Mouse (Mus musculus) liver, postnatal 0 days (tissue): Measurements from ENCODE around the gene Gnl1. TPM values are rescaled to one million over a fixed set of nuclear protein-coding genes. Genes with fewer than 3 reads are reported as not detected.

Experiments used
- ATAC-seq: fragments of 200-750 bp; cut with Nextera tagmentation; 2 replicates; pipeline ENCODE4 v1.8.0; 2017; ENCODE audit warnings: mild to moderate bottlenecking, moderate library complexity
- DNase-seq: peaks from one replicate; pipeline ENCODE4 v3.0.0-alpha.2; 2016
- H3K27ac ChIP-seq: fragments of 300-500 bp; sonication (generic); 2 replicates; pipeline ENCODE4 v1.5.1; 2014; ENCODE audit warnings: antibody characterized with exemption, moderate library complexity, mild to moderate bottlenecking, low read depth
- H3K27me3 ChIP-seq: fragments of 300-500 bp; sonication (generic); 2 replicates; pipeline ENCODE4 v1.6.1; 2014; ENCODE audit warnings: low read length, control low read depth, mixed read lengths; ENCODE audit not compliant: insufficient read depth
- H3K36me3 ChIP-seq: fragments of 300-500 bp; sonication (generic); replicated peaks from 2 replicates; pipeline ENCODE4 v1.6.1; 2014; ENCODE audit warnings: mild to moderate bottlenecking, control low read depth, low read length, moderate library complexity, mixed read lengths; ENCODE audit not compliant: insufficient read depth
- H3K4me1 ChIP-seq: fragments of 300-500 bp; sonication (generic); 2 replicates; pipeline ENCODE4 v1.6.1; 2014; ENCODE audit warnings: antibody characterized with exemption, mild to moderate bottlenecking, control low read depth; ENCODE audit not compliant: insufficient read depth
- H3K4me2 ChIP-seq: fragments of 300-500 bp; sonication (generic); 2 replicates; pipeline ENCODE4 v1.6.1; 2014; ENCODE audit warnings: low read depth, mild to moderate bottlenecking, low read length, moderate library complexity, mixed read lengths
- H3K4me3 ChIP-seq: fragments of 300-500 bp; sonication (generic); 2 replicates; pipeline ENCODE4 v1.5.1; 2014; ENCODE audit warnings: low read depth, low read length
- H3K9ac ChIP-seq: fragments of 300-500 bp; sonication (generic); replicated peaks from 2 replicates; pipeline ENCODE4 v1.6.1; 2014; ENCODE audit warnings: mild to moderate bottlenecking, moderate library complexity
- H3K9me3 ChIP-seq: fragments of 300-500 bp; sonication (generic); 2 replicates; pipeline ENCODE4 v1.6.1; 2016; ENCODE audit warnings: mild to moderate bottlenecking, control low read depth, low read length, mixed read lengths
- CTCF ChIP-seq: sonication (generic); IDR thresholded peaks from 2 replicates; pipeline ENCODE4 v1.5.1; 2016; ENCODE audit warnings: antibody characterized with exemption, low read depth
- EP300 ChIP-seq: IDR thresholded peaks from 2 replicates; pipeline ENCODE4 v1.6.1; 2016; ENCODE audit warnings: antibody characterized with exemption, low read depth, mild to moderate bottlenecking
- WGBS: fragments of 180-500 bp; shearing (Covaris S2); extraction: QIAGEN DNeasy Blood & Tissue Kit; methylation state at CpG from one replicate; pipeline ENCODE4 v1.1.7; 2014; ENCODE audit not compliant: insufficient replicate concordance; 5-methylcytosine and 5-hydroxymethylcytosine counted together
- polyA plus RNA-seq: library from polyadenylated mRNA; unstranded; fragments of >200 nt; fragmentation: Nextera tagmentation; extraction: Ambion mirVana; gene quantifications from 2 replicates; pipeline ENCODE4 v1.2.1, GENCODE M21; 2015

Gnl1 gene
- polyA plus RNA-seq, 1 experiment from 2014 or later: 10.8 TPM

- Histone ChIP-seq H3K9me3 (peaks cover 3% of the 10 kb centered on the region; the same call in 1 of the 2 replicates), H3K4me1 (peaks cover 14% of the 10 kb centered on the region), H3K9ac (no peak overlapping the region), H3K27ac (no peak overlapping the region), H3K4me3 (no peak overlapping the region), H3K4me2 (no peak overlapping the region), H3K27me3 (no peaks in the 10 kb centered on the region), H3K36me3 (peaks cover 42% of the 10 kb centered on the region)
- WGBS: 89% methylated on average over 5 of the region's 5 CpGs
- no peak for DNase-seq
- no peak for TF ChIP-seq CTCF
- no peak for TF ChIP-seq EP300
- ATAC-seq: no peak
These were observed 35.3 kb downstream of the Gnl1 start for GRCm38 (mm10) chr17:36014977-36015376.

- no peak for ATAC-seq
- H3K4me2 ChIP-seq: no peak overlapping the region
- no peak for TF ChIP-seq CTCF
- TF ChIP-seq EP300: no peak
These were observed 37.4 kb downstream of the Gnl1 start for GRCm38 (mm10) chr17:36017046-36017445.

GRCm38 (mm10) chr17:36018979-36019378 is 39.3 kb downstream of the Gnl1 start:
- Histone ChIP-seq H3K4me2 (peak overlapping the region; percentile 72), H3K9ac (peak overlapping the region; percentile 68)
- 41% methylated on average over 2 of the region's 2 CpGs for WGBS

More at GRCm38 (mm10) chr17:36017046-36017445, 37.4 kb downstream of the Gnl1 start:
- Histone ChIP-seq H3K27me3 (no peaks in the 10 kb centered on the region), H3K9me3 (peaks cover 3% of the 10 kb centered on the region; the same call in 1 of the 2 replicates), H3K4me1 (peaks cover 21% of the 10 kb centered on the region), H3K27ac (no peak overlapping the region), H3K4me3 (no peak overlapping the region), H3K36me3 (peaks cover 42% of the 10 kb centered on the region), H3K9ac (no peak overlapping the region)
- 81% methylated on average over 5 of the region's 5 CpGs for WGBS
- DNase-seq: no peak

GRCm38 (mm10) chr17:36019519-36019918 is 39.9 kb downstream of the Gnl1 start:
- no peak for ATAC-seq
- Histone ChIP-seq H3K9me3 (peaks cover 3% of the 10 kb centered on the region; the same call in 1 of the 2 replicates), H3K4me1 (peaks cover 39% of the 10 kb centered on the region), H3K27ac (peak overlapping the region; percentile 97), H3K36me3 (peaks cover 37% of the 10 kb centered on the region), H3K9ac (peak overlapping the region; percentile 68), H3K4me3 (peak overlapping the region; percentile 56), H3K4me2 (peak overlapping the region; percentile 72), H3K27me3 (no peaks in the 10 kb centered on the region)
- no peak for TF ChIP-seq EP300
- no peak for TF ChIP-seq CTCF
- DNase-seq: no peak
- WGBS: 45% methylated on average over 3 of the region's 3 CpGs

More at GRCm38 (mm10) chr17:36018979-36019378, 39.3 kb downstream of the Gnl1 start:
- H3K27ac ChIP-seq: peak overlapping the region; percentile 97
- H3K9me3 ChIP-seq: peaks cover 3% of the 10 kb centered on the region; the same call in 1 of the 2 replicates
- ATAC-seq: no peak
- TF ChIP-seq EP300 (no peak), CTCF (no peak)
- peaks cover 34% of the 10 kb centered on the region for H3K4me1 ChIP-seq
- H3K36me3 ChIP-seq: peaks cover 42% of the 10 kb centered on the region
- H3K4me3 ChIP-seq: peak overlapping the region; percentile 56
- DNase-seq: no peak
- no peaks in the 10 kb centered on the region for H3K27me3 ChIP-seq

GRCm38 (mm10) chr17:36020191-36021073 is 40.8 kb downstream of the Gnl1 start, which contains the start of gene H2-T24:
Gene H2-T24, minus strand, starts transcription at chr17:36020560.
- WGBS: 11% methylated on average over 15 of the region's 15 CpGs
- ATAC-seq (peak; percentile 87), DNase-seq (peak; percentile 89)
- peaks cover 3% of the 10 kb centered on the region; the same call in 1 of the 2 replicates for H3K9me3 ChIP-seq
- no peaks in the 10 kb centered on the region for H3K27me3 ChIP-seq
- H3K4me2 ChIP-seq: peak within 1 kb of the TSS; percentile 72
- peak; percentile 82; the same call in 1 of the 2 replicates for TF ChIP-seq EP300
- TF ChIP-seq CTCF: peak; percentile 49
- peak within 1 kb of the TSS; percentile 68 for H3K9ac ChIP-seq
- peak within 1 kb of the TSS; percentile 97 for H3K27ac ChIP-seq
- H3K36me3 ChIP-seq: peaks cover 28% of the 10 kb centered on the region
- H3K4me1 ChIP-seq: peaks cover 46% of the 10 kb centered on the region
- H3K4me3 ChIP-seq: peak within 1 kb of the TSS; percentile 56

- peak overlapping the region; percentile 68 for H3K9ac ChIP-seq
- 86% methylated on average over 1 of the region's 1 CpGs for WGBS
- H3K27me3 ChIP-seq: no peaks in the 10 kb centered on the region
- peaks cover 19% of the 10 kb centered on the region for H3K36me3 ChIP-seq
- H3K4me2 ChIP-seq: peak overlapping the region; percentile 72
- ATAC-seq (no peak), DNase-seq (no peak)
- peaks cover 3% of the 10 kb centered on the region; the same call in 1 of the 2 replicates for H3K9me3 ChIP-seq
- peaks cover 46% of the 10 kb centered on the region for H3K4me1 ChIP-seq
- H3K4me3 ChIP-seq: peak overlapping the region; percentile 56
- peak overlapping the region; percentile 97 for H3K27ac ChIP-seq
- TF ChIP-seq EP300 (no peak), CTCF (no peak)
These were observed 41.7 kb downstream of the Gnl1 start for GRCm38 (mm10) chr17:36021309-36021708.
